Mouse (Mus musculus) megakaryocyte, embryonic 14.5 days (primary cell): ENCODE results near the gene Mat2a.

Experiments
- FLI1 ChIP-seq: IDR thresholded peaks from 2 replicates; pipeline ENCODE4 v1.6.1; 2012; ENCODE audit warnings: low read length, inconsistent platforms, mixed read lengths
- GATA1 ChIP-seq: IDR thresholded peaks from 3 replicates; pipeline ENCODE4 v1.6.1; 2012; ENCODE audit warnings: mixed read lengths, low read length, inconsistent platforms, borderline replicate concordance

DNA sequence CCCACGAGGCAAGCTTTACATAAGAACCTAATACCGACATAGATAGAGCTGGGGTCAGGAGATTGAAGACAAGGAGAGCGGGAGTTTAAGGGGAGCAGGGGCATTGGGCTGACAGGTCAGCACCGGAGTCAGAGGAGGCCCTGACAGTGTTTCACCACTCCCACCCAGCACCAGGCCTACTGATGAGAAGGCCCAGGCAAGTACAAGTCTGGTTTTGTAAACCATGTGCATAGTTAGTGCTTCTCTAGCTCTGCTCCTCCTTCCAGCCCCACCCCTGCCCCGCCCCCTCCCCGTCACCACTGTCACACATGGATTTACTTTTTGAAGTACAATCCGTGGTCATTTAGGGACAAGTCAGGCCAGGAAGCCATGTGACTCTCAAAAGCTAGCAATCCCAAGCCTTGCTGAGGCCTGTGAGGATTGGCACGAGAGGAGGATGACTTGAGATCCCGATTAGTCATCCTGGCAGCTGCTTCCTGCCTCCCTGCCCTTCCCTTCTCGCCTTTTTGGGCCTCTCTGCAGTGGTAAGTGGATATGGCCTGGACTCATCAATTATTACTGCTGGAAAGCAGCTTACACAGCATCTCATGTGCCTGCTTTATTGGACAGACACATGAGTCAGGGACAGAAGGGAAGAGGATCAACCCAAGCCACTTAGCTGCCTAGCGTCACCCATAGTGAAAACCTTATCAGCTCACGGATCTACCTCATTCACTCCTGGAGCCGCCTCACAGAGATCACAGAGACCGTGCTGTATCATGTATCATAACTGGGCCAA is 34.1 kb upstream of the Mat2a start:
- no peak for TF ChIP-seq GATA1
- no peak for TF ChIP-seq FLI1
